Mouse (Mus musculus) neutrophil, adult 65 days (primary cell): ENCODE data around the gene Myh9. TPM values are rescaled to one million over a fixed set of nuclear protein-coding genes. Genes with fewer than 3 reads are reported as not detected.

Experiments used
- total RNA-seq: library from RNA; stranded (reverse); gene quantifications from 2 replicates; pipeline ENCODE4 v1.2.4, GENCODE M21; 2023

Myh9 gene
- 1,634 and 1,897 TPM in 2 replicates for total RNA-seq

GRCm38 (mm10) chr15:77842047-77842843, at the start of gene Myh9:
Myh9 (minus strand) TSS chr15:77842175.

GRCm38 (mm10) chr15:77756848-77757247, 85.1 kb downstream of the Myh9 start, which contains the start of gene Apol8:
Apol8 (minus strand) TSS chr15:77757003.

GRCm38 (mm10) chr15:77728739-77729138, 113.2 kb downstream of the Myh9 start, which contains the start of gene Apol9b:
Apol9b (plus strand) TSS chr15:77729039.

Other genes starting within 250 kb of the Myh9 start
- not detected in 2 replicates for gene Apol10b, start 246.1 kb downstream of the Myh9 start, total RNA-seq
- not detected in 2 replicates for gene Gm36245, start 242.9 kb downstream of the Myh9 start, total RNA-seq
- not detected in 2 replicates for gene Apol11b, start 198.9 kb downstream of the Myh9 start, total RNA-seq
- not detected in 2 replicates for gene Apol7e, start 143.3 kb downstream of the Myh9 start, total RNA-seq
- not detected in 2 replicates for gene Apol9b, start 113.1 kb downstream of the Myh9 start, total RNA-seq
- 8.8 and 11.6 TPM in 2 replicates for gene Apol8, start 85.2 kb downstream of the Myh9 start, total RNA-seq
- 56.2 and 63.5 TPM in 2 replicates for gene Txn2, start 86.8 kb upstream of the Myh9 start, total RNA-seq
- gene Foxred2, start 114.5 kb upstream of the Myh9 start, total RNA-seq, result 22.3 and 25.5 TPM in 2 replicates
- gene Eif3d, start 128.6 kb upstream of the Myh9 start, total RNA-seq, result 55.8 and 65.5 TPM in 2 replicates